Comparison of ENCODE assay signal across 25 mouse cellular contexts in genomic region chrX:161977236-161977841, GRCm38 (mm10).
DNase-seq lines count a peak whose midpoint lies in the region; ATAC-seq and TF ChIP-seq lines count a peak whose summit lies in the region.
"Had no signal": no experiment of that assay in that cellular context is flagged by ENCODE, and none has a peak within 500 bp of the region (broad histone marks: within the 10 kb centered on the region; RNA-seq: fewer than 3 reads in every experiment).

No protein-coding gene starts in this region.

- no peaks in the 10 kb centered on the region for H3K79me2 ChIP-seq in myocyte (ENCODE audit: control insufficient read depth, insufficient read depth)

- H3K27me3 ChIP-seq in heart, embryonic 12.5 days (replicated peaks): peaks cover 3% of the 10 kb centered on the region
- peaks cover 6% of the 10 kb centered on the region; the same call in 1 of the 2 replicates for H3K27me3 ChIP-seq in neural tube, embryonic 11.5 days (ENCODE audit: control insufficient read depth, insufficient read depth, low read length)
- peaks cover 51% of the 10 kb centered on the region for H3K27me3 ChIP-seq in kidney, embryonic 15.5 days
- no peaks in the 10 kb centered on the region for H3K27me3 ChIP-seq in myocyte (ENCODE audit: control insufficient read depth, insufficient read depth, insufficient read length)
- peaks cover 7% of the 10 kb centered on the region; the same call in 1 of the 2 replicates for H3K27me3 ChIP-seq in midbrain, postnatal 0 days (ENCODE audit: insufficient read depth, low read length)

- no peak for TF ChIP-seq POLR2A in myocyte (IDR thresholded peaks at IDR 0.05; ENCODE audit: insufficient read length, low read depth)

- H3K27ac ChIP-seq in heart, embryonic 12.5 days (ENCODE audit: poor library complexity, severe bottlenecking): no peak overlapping the region
- no peak overlapping the region for H3K27ac ChIP-seq in neural tube, embryonic 11.5 days (ENCODE audit: low read depth, low read length)
- H3K27ac ChIP-seq in kidney, embryonic 15.5 days: peak overlapping the region; percentile 37; the same call in 1 of the 2 replicates
- H3K27ac ChIP-seq in midbrain, postnatal 0 days (ENCODE audit: low read depth, low read length): no peak overlapping the region
- H3K27ac ChIP-seq: embryonic facial prominence, embryonic 10.5 days; heart, embryonic 10.5 days; hindbrain, embryonic 12.5 days; limb, embryonic 13.5 days; liver, embryonic 13.5 days; midbrain, embryonic 12.5 days; neural tube, embryonic 13.5 days had no signal

- peak; percentile 13 for DNase-seq in heart, adult 8-10 months (ENCODE audit: low spot score)
- DNase-seq in neural tube, embryonic 11.5 days (ENCODE audit: low spot score): no peak
- DNase-seq in neural tube, embryonic 10.5 days (ENCODE audit: extremely low spot score, low spot score): no peak
- DNase-seq in midbrain, postnatal 0 days (ENCODE audit: low spot score): no peak
- DNase-seq: adrenal gland, postnatal 25 days; cerebellum, adult 11-12 months; cerebellum, postnatal 10 days; gastrocnemius, postnatal 36 days; heart, postnatal 14 days; layer of hippocampus, postnatal 36 days; liver, embryonic 13.5 days; lung, adult 2 months; lung, postnatal 14 days had no signal

- ATAC-seq in heart, embryonic 12.5 days (ENCODE audit: insufficient number of reproducible peaks, low FRiP score): no peak
- ATAC-seq in neural tube, embryonic 11.5 days (ENCODE audit: insufficient read depth, low FRiP score, low TSS enrichment): peak; percentile 38; the same call in 1 of the 2 replicates
- ATAC-seq in kidney, embryonic 15.5 days (replicated peaks; ENCODE audit: low FRiP score): peak; percentile 62; the same call in 1 of the 2 replicates
- ATAC-seq in midbrain, postnatal 0 days (ENCODE audit: low FRiP score): no peak
- ATAC-seq: CD4-positive, CD25-positive, alpha-beta regulatory T cell, adult 4 months; forebrain, embryonic 16.5 days; intestine, postnatal 0 days had no signal

- no peak overlapping the region for H3ac ChIP-seq in myocyte (ENCODE audit: control insufficient read depth, insufficient read length)

- H3K36me3 ChIP-seq in heart, embryonic 12.5 days: no peaks in the 10 kb centered on the region
- no peaks in the 10 kb centered on the region for H3K36me3 ChIP-seq in neural tube, embryonic 11.5 days (ENCODE audit: control insufficient read depth, insufficient read depth, low read length)
- H3K36me3 ChIP-seq in kidney, embryonic 15.5 days: no peaks in the 10 kb centered on the region
- H3K36me3 ChIP-seq in myocyte (ENCODE audit: control insufficient read depth, insufficient read depth): no peaks in the 10 kb centered on the region
- H3K36me3 ChIP-seq in midbrain, postnatal 0 days (ENCODE audit: insufficient read depth, low read length): no peaks in the 10 kb centered on the region
- H3K36me3 ChIP-seq: embryonic facial prominence, embryonic 10.5 days; heart, embryonic 10.5 days; hindbrain, embryonic 12.5 days; limb, embryonic 13.5 days; liver, embryonic 13.5 days; midbrain, embryonic 12.5 days; neural tube, embryonic 13.5 days had no signal

- 0 out of 2 replicates have a peak, but pooled peaks cover 3% of the 10 kb centered on the region for H3K4me1 ChIP-seq in heart, embryonic 12.5 days (replicated peaks)
- no peaks in the 10 kb centered on the region for H3K4me1 ChIP-seq in neural tube, embryonic 11.5 days (ENCODE audit: control insufficient read depth, insufficient read depth, low read length)
- H3K4me1 ChIP-seq in kidney, embryonic 15.5 days: peaks cover 15% of the 10 kb centered on the region
- no peaks in the 10 kb centered on the region for H3K4me1 ChIP-seq in midbrain, postnatal 0 days (ENCODE audit: insufficient read depth, low read length)
- H3K4me1 ChIP-seq: hindbrain, embryonic 12.5 days; midbrain, embryonic 12.5 days had no signal

- H3K4me3 ChIP-seq in heart, embryonic 12.5 days: no peak overlapping the region
- no peak overlapping the region for H3K4me3 ChIP-seq in neural tube, embryonic 11.5 days (ENCODE audit: low read depth, low read length)
- H3K4me3 ChIP-seq in kidney, embryonic 15.5 days (replicated peaks): no peak overlapping the region
- H3K4me3 ChIP-seq in myocyte: no peak overlapping the region
- H3K4me3 ChIP-seq in midbrain, postnatal 0 days (ENCODE audit: low read depth, low read length): no peak overlapping the region
- H3K4me3 ChIP-seq: embryonic facial prominence, embryonic 10.5 days; heart, embryonic 10.5 days; hindbrain, embryonic 12.5 days; limb, embryonic 13.5 days; liver, embryonic 13.5 days; midbrain, embryonic 12.5 days; neural tube, embryonic 13.5 days had no signal

- 48% methylated on average over 4 of the region's 4 CpGs for WGBS in heart, embryonic 12.5 days
- WGBS in neural tube, embryonic 11.5 days: 57% methylated on average over 4 of the region's 4 CpGs
- 43% methylated on average over 4 of the region's 4 CpGs for WGBS in kidney, embryonic 15.5 days
- 70% methylated on average over 4 of the region's 4 CpGs for WGBS in midbrain, postnatal 0 days

- H3K4me2 ChIP-seq in heart, embryonic 12.5 days: no peak overlapping the region
- no peak overlapping the region for H3K4me2 ChIP-seq in neural tube, embryonic 11.5 days (ENCODE audit: low read depth)
- no peak overlapping the region for H3K4me2 ChIP-seq in kidney, embryonic 15.5 days
- H3K4me2 ChIP-seq in myocyte (ENCODE audit: low read depth): peak overlapping the region; percentile 2
- H3K4me2 ChIP-seq in midbrain, postnatal 0 days (ENCODE audit: low read depth, low read length, poor library complexity, severe bottlenecking): no peak overlapping the region
- H3K4me2 ChIP-seq: hindbrain, embryonic 12.5 days; limb, embryonic 13.5 days; liver, embryonic 13.5 days; midbrain, embryonic 12.5 days; neural tube, embryonic 13.5 days had no signal

- H3K9me3 ChIP-seq in heart, embryonic 12.5 days (replicated peaks): no peaks in the 10 kb centered on the region
- no peaks in the 10 kb centered on the region for H3K9me3 ChIP-seq in neural tube, embryonic 11.5 days (ENCODE audit: control insufficient read depth, low read length)
- no peaks in the 10 kb centered on the region for H3K9me3 ChIP-seq in kidney, embryonic 15.5 days (replicated peaks)
- H3K9me3 ChIP-seq in midbrain, postnatal 0 days (ENCODE audit: low read length): no peaks in the 10 kb centered on the region
- H3K9me3 ChIP-seq: embryonic facial prominence, embryonic 10.5 days; heart, embryonic 10.5 days; hindbrain, embryonic 12.5 days; limb, embryonic 13.5 days; liver, embryonic 13.5 days; midbrain, embryonic 12.5 days; neural tube, embryonic 13.5 days had no signal

- no peak for TF ChIP-seq CTCF in midbrain, postnatal 0 days (IDR thresholded peaks at IDR 0.05)

- no peak overlapping the region for H3K9ac ChIP-seq in heart, embryonic 12.5 days
- no peak overlapping the region for H3K9ac ChIP-seq in neural tube, embryonic 11.5 days (ENCODE audit: low read length)
- no peak overlapping the region for H3K9ac ChIP-seq in kidney, embryonic 15.5 days
- no peak overlapping the region for H3K9ac ChIP-seq in midbrain, postnatal 0 days (replicated peaks; ENCODE audit: low read length, poor library complexity, severe bottlenecking)
- H3K9ac ChIP-seq: hindbrain, embryonic 12.5 days; limb, embryonic 13.5 days; liver, embryonic 13.5 days; midbrain, embryonic 12.5 days; neural tube, embryonic 13.5 days had no signal

TF ChIP-seq in myocyte, 11 proteins besides CTCF, POLR2A, EP300 and RAD21:
- TF ChIP-seq MYOD1 (IDR thresholded peaks at IDR 0.05; ENCODE audit: control insufficient read depth in 1 of 3, insufficient read length in 2 of 3, low read depth in 2 of 3): no peak
- TF ChIP-seq MAX (IDR thresholded peaks at IDR 0.05; ENCODE audit: low read depth): no peak
- no peak for TF ChIP-seq REST (IDR thresholded peaks at IDR 0.05; ENCODE audit: insufficient read depth, insufficient read length)
- no peak for TF ChIP-seq SRF (IDR thresholded peaks at IDR 0.05; ENCODE audit: control insufficient read depth, insufficient read length, low read depth)
- TF ChIP-seq TCF12 (IDR thresholded peaks at IDR 0.05; ENCODE audit: insufficient read depth, poor library complexity, severe bottlenecking): no peak
- TF ChIP-seq POLR2AphosphoS2 (IDR thresholded peaks at IDR 0.05; ENCODE audit: insufficient read length, low read depth): no peak
- TF ChIP-seq MYOG (IDR thresholded peaks at IDR 0.05; ENCODE audit: control insufficient read depth in 1 of 3, insufficient read depth in 1 of 3, insufficient read length in 2 of 3, low read depth in 2 of 3): no peak
- TF ChIP-seq CEBPB (IDR thresholded peaks at IDR 0.05; ENCODE audit: insufficient read depth, poor library complexity, severe bottlenecking): no peak
- no peak for TF ChIP-seq TCF3 (IDR thresholded peaks at IDR 0.05; ENCODE audit: insufficient read length, low read depth)
- TF ChIP-seq USF1 (IDR thresholded peaks at IDR 0.05; ENCODE audit: low read depth): no peak
- no peak for TF ChIP-seq E2F4 (IDR thresholded peaks at IDR 0.05; ENCODE audit: insufficient read depth)

Comparison
In these comparisons a context has a peak if more than half of its experiments do, and no peak if none do; other contexts are left out.
1. ATAC-seq: peak in neural tube, embryonic 11.5 days (single experiment) and kidney, embryonic 15.5 days (single experiment); none in heart, embryonic 12.5 days (single experiment) and midbrain, postnatal 0 days (single experiment).